Mouse (Mus musculus): ENCODE data around the gene Trim61.
"Not testable (repeated sequence)": the region's sequence is repeated elsewhere in the genome, so short reads cannot be mapped to it uniquely, and the experiment has no call there.

The Trim61 gene

DNA sequence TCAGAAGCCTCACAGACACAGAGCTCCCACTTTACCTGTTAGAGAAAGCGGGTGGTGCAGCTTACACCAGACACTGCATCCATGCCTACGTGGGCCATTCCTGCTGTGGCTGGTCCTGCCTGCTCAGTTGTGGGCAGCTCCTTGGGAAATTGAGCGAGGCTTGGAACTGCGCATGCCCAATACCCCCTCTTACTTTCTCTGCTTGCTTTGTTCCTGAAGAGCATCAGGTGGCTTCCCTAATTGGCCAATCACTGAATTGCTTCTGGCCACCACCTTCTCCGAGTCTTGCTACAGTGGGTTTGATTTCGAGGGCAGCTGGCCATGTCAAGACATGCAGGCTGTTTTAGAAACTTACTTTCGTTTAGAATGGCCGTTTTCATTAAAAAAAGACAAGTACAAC lies at the start of gene Trim61, which contains the start of gene Trim60:
TSS of gene Trim61 (minus strand) at position 101 of the 400 bp plus-strand sequence.
TSS of gene Trim60 (minus strand) at position 162 of the 400 bp plus-strand sequence.
- DNase-seq: no peak

- no peak for DNase-seq
These were observed 49.6 kb upstream of the Trim61 start for GRCm38 (mm10) chr8:65067694-65068472.

- DNase-seq: no peak
These were observed 48.7 kb upstream of the Trim61 start for GRCm38 (mm10) chr8:65067031-65067430.

- DNase-seq: no peak
These were observed 47.3 kb upstream of the Trim61 start for GRCm38 (mm10) chr8:65065622-65066021.

- no peak for DNase-seq
These were observed 45.7 kb upstream of the Trim61 start for GRCm38 (mm10) chr8:65064071-65064470.

- DNase-seq: no peak
These were observed 43.9 kb upstream of the Trim61 start for GRCm38 (mm10) chr8:65062195-65062594.

GRCm38 (mm10) chr8:65056722-65057121 lies 38.4 kb upstream of the Trim61 start:
- no peak for DNase-seq

DNA sequence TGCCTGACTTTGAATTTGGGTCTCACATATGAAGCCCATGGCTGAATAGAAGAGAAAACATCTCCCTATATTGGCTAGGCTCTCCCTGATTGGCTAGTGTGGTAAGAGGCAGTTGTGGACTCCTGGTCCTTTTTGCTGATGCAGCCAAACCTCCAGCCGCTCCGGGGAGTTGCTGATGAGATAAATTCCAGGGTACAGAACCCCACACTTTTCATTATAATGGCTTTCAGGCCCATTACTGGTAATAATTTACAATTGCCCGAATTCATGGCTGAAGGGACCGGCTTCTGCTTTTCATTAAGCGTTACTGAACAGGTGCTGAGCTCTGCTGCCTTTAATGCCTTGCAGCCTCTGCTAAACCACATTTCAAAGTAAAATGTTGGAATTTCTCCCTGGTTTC lies 35.6 kb upstream of the Trim61 start:
- DNase-seq: no peak

GRCm38 (mm10) chr8:65053554-65053953 lies 35.2 kb upstream of the Trim61 start:
- no peak for DNase-seq

GRCm38 (mm10) chr8:65047801-65048200 lies 29.5 kb upstream of the Trim61 start:
- DNase-seq: no peak

- DNase-seq: no peak
These were observed 28.9 kb upstream of the Trim61 start for GRCm38 (mm10) chr8:65047193-65047592.

GRCm38 (mm10) chr8:65046565-65046964 lies 28.2 kb upstream of the Trim61 start:
- DNase-seq: peak; percentile 2

DNA sequence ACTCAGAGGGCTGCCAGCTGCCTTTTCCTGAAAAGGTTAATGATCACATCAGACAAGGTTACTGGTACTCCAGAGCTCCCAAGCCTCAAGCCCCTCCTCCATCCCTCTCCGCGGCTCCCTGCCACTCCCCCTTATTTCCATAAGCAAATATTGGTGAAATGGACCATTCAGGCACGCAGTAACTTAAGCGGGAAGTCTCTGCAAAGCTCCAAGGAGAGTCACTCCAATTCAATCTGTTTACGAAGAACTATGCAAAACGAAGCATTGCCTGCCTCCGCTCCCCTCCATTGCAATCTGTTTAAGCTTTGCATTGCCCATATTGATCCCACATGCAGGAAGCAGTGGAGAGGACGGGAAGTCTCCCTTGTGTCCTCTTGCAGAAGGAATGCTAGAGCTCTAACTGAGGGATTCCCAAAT lies 18.8 kb upstream of the Trim61 start, which contains the start of gene Apela:
TSS of gene Apela (minus strand) at position 220 of the 417 bp plus-strand sequence.
- DNase-seq: peak; percentile 47

- DNase-seq: no peak
These were observed 15.8 kb upstream of the Trim61 start for GRCm38 (mm10) chr8:65034136-65034535.

- DNase-seq: no peak
These were observed 14.7 kb upstream of the Trim61 start for GRCm38 (mm10) chr8:65033056-65033455.

GRCm38 (mm10) chr8:65032107-65032506 lies 13.8 kb upstream of the Trim61 start:
- no peak for DNase-seq

- no peak for DNase-seq
These were observed 12.6 kb upstream of the Trim61 start for GRCm38 (mm10) chr8:65030735-65031485.

DNA sequence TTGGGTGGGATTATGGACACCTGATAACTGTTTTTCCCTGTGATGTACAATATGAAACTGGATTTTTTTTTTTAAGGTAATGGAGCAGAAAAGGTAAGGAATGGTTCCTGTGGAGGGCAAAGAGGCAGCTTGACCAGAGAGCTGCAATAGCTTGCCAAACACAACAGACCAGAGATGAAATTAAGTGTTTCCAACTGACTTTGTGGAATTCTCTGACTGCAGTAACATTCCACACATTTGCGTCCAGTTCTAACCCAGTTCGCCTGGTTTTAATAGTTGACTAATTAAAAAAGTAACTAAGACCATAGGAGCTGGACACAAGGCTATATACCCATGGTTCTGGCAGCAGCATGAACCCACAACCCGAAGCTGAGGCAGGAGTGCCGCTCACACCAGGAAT lies 11.5 kb upstream of the Trim61 start:
- no peak for DNase-seq

- no peak for DNase-seq
These were observed 10.8 kb upstream of the Trim61 start for GRCm38 (mm10) chr8:65028959-65029686.

DNA sequence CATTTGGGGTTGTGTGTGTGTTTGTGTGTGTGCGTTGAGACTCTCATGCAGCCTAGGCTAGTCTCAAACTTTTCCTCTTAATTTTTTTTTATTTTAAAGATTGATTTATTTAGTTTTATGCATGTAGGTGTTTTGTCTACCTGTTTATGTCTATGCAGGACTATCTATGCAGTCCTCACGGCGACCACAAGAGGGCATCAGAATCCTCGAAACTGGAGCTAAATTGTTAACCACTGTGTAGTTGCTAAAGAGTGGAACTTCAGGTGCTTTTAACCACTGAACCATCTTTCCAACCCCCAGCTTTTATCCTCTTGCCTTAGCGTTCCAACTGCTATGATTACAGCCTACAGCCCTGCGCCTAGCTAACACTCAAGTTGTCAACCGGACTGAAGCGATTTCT lies 4.2 kb upstream of the Trim61 start:
- peak; percentile 60 for DNase-seq

DNA sequence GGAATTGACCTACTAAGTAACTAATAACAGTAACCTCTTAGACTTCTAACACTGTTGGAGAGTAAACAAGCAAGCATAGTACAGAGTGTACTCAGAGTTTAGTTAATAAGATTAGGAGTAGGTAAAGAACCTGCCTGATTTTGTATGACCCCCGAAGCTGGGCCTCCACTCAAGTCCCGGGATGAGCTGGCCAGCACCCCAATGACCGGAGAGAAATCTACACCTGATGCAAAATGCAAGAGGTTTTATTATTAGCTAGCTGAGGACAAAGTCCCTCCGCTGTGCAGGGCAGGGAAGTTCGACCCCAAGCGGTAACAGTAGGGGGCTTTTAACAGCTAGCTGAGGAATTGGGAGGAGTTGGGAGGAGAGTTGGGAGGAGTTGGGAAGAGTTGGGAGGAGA lies 10.7 kb downstream of the Trim61 start:
- DNase-seq: not testable (repeated sequence)

GRCm38 (mm10) chr8:64998806-64999365 lies 19.4 kb downstream of the Trim61 start:
- DNase-seq: no peak

DNA sequence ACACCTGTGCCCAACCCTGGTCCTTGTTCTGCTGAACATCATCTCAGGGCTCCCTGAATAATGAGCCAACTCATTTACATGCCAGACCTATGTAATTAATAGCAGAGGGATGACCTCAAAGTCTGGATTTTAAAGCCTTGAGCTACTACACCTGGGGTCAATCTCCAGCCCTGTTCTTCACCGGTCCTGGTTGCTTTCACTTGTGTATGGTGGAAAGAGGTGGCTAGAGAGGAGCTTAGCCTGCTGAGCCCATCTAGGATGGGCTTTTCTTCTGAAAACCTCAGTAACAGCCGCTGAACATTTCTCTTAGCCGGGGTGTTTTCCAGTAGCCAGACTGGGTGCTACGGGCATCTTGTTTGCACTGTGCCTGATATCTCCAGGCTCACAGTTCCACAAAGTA lies 30.6 kb downstream of the Trim61 start, which contains the start of gene Trim75:
TSS of gene Trim75 (minus strand) at position 101 of the 400 bp plus-strand sequence.
- DNase-seq: no peak

Measured in lung, postnatal 10 days (tissue).